Mouse (Mus musculus): ENCODE measurements at regions not wholly inside any gene's neighbourhood (a gene's known extent, or its start where the extent isn't known, plus 50 kb on each side); places are given as distances from the start of the nearest gene placed in this dataset.

DNA sequence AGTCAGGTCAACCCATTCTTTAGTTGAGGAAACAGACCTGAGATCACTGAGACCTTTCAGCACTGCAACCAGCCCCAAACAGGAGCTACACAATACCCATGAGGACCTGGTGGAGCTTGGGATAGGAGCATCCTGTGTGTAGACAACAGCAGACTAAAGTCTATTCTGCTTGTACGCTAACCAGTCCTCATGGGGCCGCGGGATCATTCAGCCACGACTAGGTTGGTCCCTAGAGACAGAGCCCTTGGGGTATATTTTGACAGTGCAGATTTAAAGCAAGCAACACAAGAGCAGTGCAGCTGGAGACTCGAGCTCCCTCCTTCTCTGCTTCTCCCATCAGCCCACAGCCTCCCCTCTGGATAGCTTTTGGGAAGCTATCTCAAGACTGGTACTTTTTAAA, 51.7 kb upstream of the Ankrd34c start:
- DNase-seq (ENCODE audit: low read depth, low spot score) = no peak

GRCm38 (mm10) chr9:89788651-89789050, 50.4 kb upstream of the Ankrd34c start:
- DNase-seq (ENCODE audit: low read depth, low spot score) = no peak

Data from 3T3-L1 (cell line).